Mouse (Mus musculus) cortical plate, adult 2 months (tissue): ENCODE results near the gene Grip1. TPM values are rescaled to one million over a fixed set of nuclear protein-coding genes. Genes with fewer than 3 reads are reported as not detected.
A peak's percentile ranks its signal among the peaks of the same experiment; 100 is the strongest.

Experiments
- H3K27ac ChIP-seq: fragments of 200-500 bp; 2 replicates; pipeline ENCODE4 v1.5.1; 2012; ENCODE audit warnings: low read length, control low read depth, inconsistent platforms; ENCODE audit not compliant: insufficient read depth
- H3K4me1 ChIP-seq: fragments of 200-500 bp; 2 replicates; pipeline ENCODE4 v1.6.1; 2011; ENCODE audit warnings: low read length; ENCODE audit not compliant: control insufficient read depth, insufficient read depth
- H3K4me3 ChIP-seq: fragments of 200-500 bp; 2 replicates; pipeline ENCODE4 v1.5.1; 2011; ENCODE audit warnings: mild to moderate bottlenecking, low read length, control low read depth; ENCODE audit not compliant: insufficient read depth
- CTCF ChIP-seq: fragments of 200-500 bp; IDR thresholded peaks from 2 replicates; pipeline ENCODE4 v1.5.1; 2011; ENCODE audit warnings: mild to moderate bottlenecking, control low read depth, low read length; ENCODE audit not compliant: insufficient read depth; ENCODE audit errors: extremely low read depth
- POLR2A ChIP-seq: fragments of 200-500 bp; IDR thresholded peaks from 2 replicates; pipeline ENCODE4 v1.6.1; 2011; ENCODE audit warnings: mild to moderate bottlenecking, low read length, control low read depth; ENCODE audit not compliant: insufficient read depth; ENCODE audit errors: extremely low read depth
- polyA plus RNA-seq: library from polyadenylated mRNA; depleted of rRNA; stranded (reverse); fragments of >200 nt; gene quantifications from 2 replicates; pipeline ENCODE4 v1.2.3, GENCODE M21; 2012

Grip1 gene
- polyA plus RNA-seq, 1 experiment = 7.8 TPM

GRCm38 (mm10) chr10:119640534-119640933 is 186.9 kb downstream of the Grip1 start:
- H3K4me3 ChIP-seq = no peak overlapping the region
- TF ChIP-seq POLR2A (no peak), CTCF (peak; percentile 31; the same call in 1 of the 2 replicates)
- H3K27ac ChIP-seq = no peak overlapping the region
- H3K4me1 ChIP-seq = no peaks in the 10 kb centered on the region

GRCm38 (mm10) chr10:119641011-119641410 is 187.4 kb downstream of the Grip1 start:
- no peak for TF ChIP-seq CTCF
- no peak for TF ChIP-seq POLR2A
- H3K27ac ChIP-seq = no peak overlapping the region
- no peaks in the 10 kb centered on the region for H3K4me1 ChIP-seq
- H3K4me3 ChIP-seq = no peak overlapping the region

- Histone ChIP-seq H3K4me1 (no peaks in the 10 kb centered on the region), H3K4me3 (no peak overlapping the region), H3K27ac (no peak overlapping the region)
- TF ChIP-seq CTCF (no peak), POLR2A (no peak)
These were observed 190.7 kb downstream of the Grip1 start for GRCm38 (mm10) chr10:119644289-119644688.

- no peak for TF ChIP-seq POLR2A
- peak; percentile 87 for TF ChIP-seq CTCF
- Histone ChIP-seq H3K4me3 (no peak overlapping the region), H3K4me1 (no peaks in the 10 kb centered on the region), H3K27ac (no peak overlapping the region)
These were observed 193.1 kb downstream of the Grip1 start for GRCm38 (mm10) chr10:119646500-119647439.

- TF ChIP-seq CTCF = no peak
- TF ChIP-seq POLR2A = no peak
- H3K4me3 ChIP-seq = no peak overlapping the region
- no peak overlapping the region for H3K27ac ChIP-seq
- no peaks in the 10 kb centered on the region for H3K4me1 ChIP-seq
These were observed 207.2 kb downstream of the Grip1 start for GRCm38 (mm10) chr10:119660677-119661353.

GRCm38 (mm10) chr10:119663586-119663985 is 210.0 kb downstream of the Grip1 start:
- H3K27ac ChIP-seq = no peak overlapping the region
- H3K4me3 ChIP-seq = no peak overlapping the region
- H3K4me1 ChIP-seq = no peaks in the 10 kb centered on the region
- TF ChIP-seq CTCF (no peak), POLR2A (no peak)

GRCm38 (mm10) chr10:119666386-119666785 is 212.8 kb downstream of the Grip1 start:
- no peak overlapping the region for H3K27ac ChIP-seq
- no peaks in the 10 kb centered on the region for H3K4me1 ChIP-seq
- H3K4me3 ChIP-seq = no peak overlapping the region
- no peak for TF ChIP-seq POLR2A
- TF ChIP-seq CTCF = no peak

GRCm38 (mm10) chr10:119670456-119670855 is 216.8 kb downstream of the Grip1 start:
- TF ChIP-seq POLR2A (no peak), CTCF (no peak)
- Histone ChIP-seq H3K27ac (no peak overlapping the region), H3K4me3 (no peak overlapping the region), H3K4me1 (no peaks in the 10 kb centered on the region)

GRCm38 (mm10) chr10:119684377-119684826 is 230.8 kb downstream of the Grip1 start:
- no peak for TF ChIP-seq POLR2A
- TF ChIP-seq CTCF = no peak
- Histone ChIP-seq H3K4me3 (no peak overlapping the region), H3K27ac (no peak overlapping the region), H3K4me1 (no peaks in the 10 kb centered on the region)
